Mouse (Mus musculus) liver, embryonic 16.5 days (tissue): ENCODE measurements at regions not wholly inside any gene's neighbourhood (a gene's known extent, or its start where the extent isn't known, plus 50 kb on each side); places are given as distances from the start of the nearest gene placed in this dataset.

Source experiments
- ATAC-seq: fragments of 200-750 bp; cut with Nextera tagmentation; 2 replicates; pipeline ENCODE4 v1.8.0; 2017; ENCODE audit warnings: low read depth, mild to moderate bottlenecking, moderate number of reproducible peaks, moderate library complexity
- H3K27ac ChIP-seq: fragments of 300-500 bp; sonication (generic); 2 replicates; pipeline ENCODE4 v1.5.1; 2014; ENCODE audit warnings: mild to moderate bottlenecking, low read length
- H3K27me3 ChIP-seq: fragments of 300-500 bp; sonication (generic); 2 replicates; pipeline ENCODE4 v1.6.1; 2014; ENCODE audit warnings: low read depth, low read length, mixed read lengths; ENCODE audit not compliant: control insufficient read depth, insufficient read depth
- H3K36me3 ChIP-seq: fragments of 300-500 bp; sonication (generic); 2 replicates; pipeline ENCODE4 v1.6.1; 2014; ENCODE audit warnings: mild to moderate bottlenecking; ENCODE audit not compliant: control insufficient read depth, insufficient read depth
- H3K4me1 ChIP-seq: fragments of 300-500 bp; sonication (generic); 2 replicates; pipeline ENCODE4 v1.6.1; 2014; ENCODE audit warnings: low read depth, low read length, mixed read lengths; ENCODE audit not compliant: control insufficient read depth
- H3K4me2 ChIP-seq: fragments of 300-500 bp; sonication (generic); 2 replicates; pipeline ENCODE4 v1.6.1; 2014; ENCODE audit warnings: low read depth, low read length, mixed read lengths
- H3K4me3 ChIP-seq: fragments of 300-500 bp; sonication (generic); 2 replicates; pipeline ENCODE4 v1.5.1; 2014; ENCODE audit warnings: low read depth, mild to moderate bottlenecking, low read length
- H3K9ac ChIP-seq: fragments of 300-500 bp; sonication (generic); 2 replicates; pipeline ENCODE4 v1.6.1; 2014; ENCODE audit warnings: low read depth, low read length
- H3K9me3 ChIP-seq: fragments of 300-500 bp; sonication (generic); replicated peaks from 2 replicates; pipeline ENCODE4 v1.6.1; 2016; ENCODE audit warnings: low read length; ENCODE audit not compliant: control insufficient read depth
- WGBS: fragments of 180-500 bp; shearing (Covaris S2); extraction: QIAGEN DNeasy Blood & Tissue Kit; methylation state at CpG from one replicate; pipeline ENCODE4 v1.1.7; 2014; ENCODE audit not compliant: insufficient replicate concordance; 5-methylcytosine and 5-hydroxymethylcytosine counted together

- H3K9ac ChIP-seq = no peak overlapping the region
- ATAC-seq = no peak
These were observed 135.0 kb upstream of the Six2 start for GRCm38 (mm10) chr17:85823036-85823435.

GRCm38 (mm10) chr17:85821861-85822260 is 133.8 kb upstream of the Six2 start:
- H3K9me3 ChIP-seq = no peaks in the 10 kb centered on the region
- no peak for ATAC-seq
- H3K36me3 ChIP-seq = no peaks in the 10 kb centered on the region
- no peaks in the 10 kb centered on the region for H3K4me1 ChIP-seq
- no peak overlapping the region for H3K27ac ChIP-seq
- no peak overlapping the region for H3K4me2 ChIP-seq
- no peak overlapping the region for H3K4me3 ChIP-seq
- WGBS = 53% methylated on average over 4 of the region's 4 CpGs
- no peaks in the 10 kb centered on the region for H3K27me3 ChIP-seq
- no peak overlapping the region for H3K9ac ChIP-seq

More at GRCm38 (mm10) chr17:85823036-85823435, 135.0 kb upstream of the Six2 start:
- Histone ChIP-seq H3K4me1 (no peaks in the 10 kb centered on the region), H3K9me3 (no peaks in the 10 kb centered on the region), H3K4me2 (no peak overlapping the region), H3K27ac (no peak overlapping the region), H3K4me3 (no peak overlapping the region), H3K36me3 (no peaks in the 10 kb centered on the region), H3K27me3 (no peaks in the 10 kb centered on the region)
- WGBS = 79% methylated on average over 19 of the region's 19 CpGs

GRCm38 (mm10) chr17:85818098-85818855 is 130.2 kb upstream of the Six2 start:
- no peaks in the 10 kb centered on the region for H3K9me3 ChIP-seq
- 72% methylated on average over 17 of the region's 17 CpGs for WGBS
- no peaks in the 10 kb centered on the region for H3K4me1 ChIP-seq
- H3K36me3 ChIP-seq = no peaks in the 10 kb centered on the region
- H3K9ac ChIP-seq = no peak overlapping the region
- no peak overlapping the region for H3K4me3 ChIP-seq
- H3K4me2 ChIP-seq = no peak overlapping the region
- H3K27ac ChIP-seq = no peak overlapping the region
- H3K27me3 ChIP-seq = no peaks in the 10 kb centered on the region
- ATAC-seq = peak; percentile 21; the same call in 1 of the 2 replicates

GRCm38 (mm10) chr17:85816521-85816920 is 128.4 kb upstream of the Six2 start:
- Histone ChIP-seq H3K9ac (no peak overlapping the region), H3K4me1 (no peaks in the 10 kb centered on the region), H3K9me3 (no peaks in the 10 kb centered on the region), H3K27ac (no peak overlapping the region), H3K4me3 (no peak overlapping the region), H3K4me2 (no peak overlapping the region), H3K36me3 (no peaks in the 10 kb centered on the region), H3K27me3 (no peaks in the 10 kb centered on the region)
- WGBS = 74% methylated on average over 8 of the region's 8 CpGs
- no peak for ATAC-seq

- H3K36me3 ChIP-seq = no peaks in the 10 kb centered on the region
These were observed 128.0 kb upstream of the Six2 start for GRCm38 (mm10) chr17:85816056-85816455.

GRCm38 (mm10) chr17:85808580-85808979 is 120.5 kb upstream of the Six2 start:
- Histone ChIP-seq H3K4me1 (no peaks in the 10 kb centered on the region), H3K9me3 (no peaks in the 10 kb centered on the region), H3K27me3 (peaks cover 3% of the 10 kb centered on the region), H3K4me2 (no peak overlapping the region), H3K27ac (no peak overlapping the region), H3K9ac (no peak overlapping the region), H3K36me3 (no peaks in the 10 kb centered on the region), H3K4me3 (no peak overlapping the region)
- 42% methylated on average over 5 of the region's 5 CpGs for WGBS
- ATAC-seq = no peak

More at GRCm38 (mm10) chr17:85816056-85816455, 128.0 kb upstream of the Six2 start:
- ATAC-seq = no peak
- no peak overlapping the region for H3K27ac ChIP-seq
- 66% methylated on average over 8 of the region's 8 CpGs for WGBS
- no peak overlapping the region for H3K9ac ChIP-seq
- H3K4me2 ChIP-seq = no peak overlapping the region
- H3K4me1 ChIP-seq = no peaks in the 10 kb centered on the region
- H3K27me3 ChIP-seq = no peaks in the 10 kb centered on the region
- H3K9me3 ChIP-seq = no peaks in the 10 kb centered on the region
- no peak overlapping the region for H3K4me3 ChIP-seq

GRCm38 (mm10) chr17:85805726-85806359 is 117.8 kb upstream of the Six2 start:
- Histone ChIP-seq H3K4me1 (no peaks in the 10 kb centered on the region), H3K9ac (no peak overlapping the region), H3K4me2 (no peak overlapping the region), H3K27me3 (peaks cover 15% of the 10 kb centered on the region), H3K27ac (no peak overlapping the region), H3K4me3 (no peak overlapping the region), H3K9me3 (no peaks in the 10 kb centered on the region), H3K36me3 (no peaks in the 10 kb centered on the region)
- WGBS = 64% methylated on average over 13 of the region's 13 CpGs
- no peak for ATAC-seq

GRCm38 (mm10) chr17:85804631-85805030 is 116.6 kb upstream of the Six2 start:
- H3K4me3 ChIP-seq = no peak overlapping the region

GRCm38 (mm10) chr17:85801734-85802133 is 113.7 kb upstream of the Six2 start:
- WGBS = 59% methylated on average over 8 of the region's 8 CpGs
- H3K27ac ChIP-seq = no peak overlapping the region

More at GRCm38 (mm10) chr17:85804631-85805030, 116.6 kb upstream of the Six2 start:
- H3K36me3 ChIP-seq = no peaks in the 10 kb centered on the region
- ATAC-seq = no peak
- H3K9me3 ChIP-seq = no peaks in the 10 kb centered on the region
- no peaks in the 10 kb centered on the region for H3K4me1 ChIP-seq
- H3K9ac ChIP-seq = no peak overlapping the region
- no peak overlapping the region for H3K27ac ChIP-seq
- H3K27me3 ChIP-seq = peaks cover 28% of the 10 kb centered on the region
- WGBS = 49% methylated on average over 4 of the region's 4 CpGs
- no peak overlapping the region for H3K4me2 ChIP-seq

More at GRCm38 (mm10) chr17:85801734-85802133, 113.7 kb upstream of the Six2 start:
- H3K4me1 ChIP-seq = no peaks in the 10 kb centered on the region
- no peaks in the 10 kb centered on the region for H3K36me3 ChIP-seq
- H3K27me3 ChIP-seq = peaks cover 41% of the 10 kb centered on the region
- ATAC-seq = no peak
- no peak overlapping the region for H3K9ac ChIP-seq
- H3K4me3 ChIP-seq = no peak overlapping the region
- no peak overlapping the region for H3K4me2 ChIP-seq
- H3K9me3 ChIP-seq = no peaks in the 10 kb centered on the region
